Mouse (Mus musculus) mesoderm, embryonic 11.5 days (tissue): ENCODE data around the gene Macc1.
"Not testable (repeated sequence)": the region's sequence is repeated elsewhere in the genome, so short reads cannot be mapped to it uniquely, and the experiment has no call there.

ENCODE experiments used
- DNase-seq: peaks from one replicate; pipeline ENCODE4 v3.0.0-alpha.2; 2012; ENCODE audit warnings: low read depth, low spot score

The Macc1 gene

DNA sequence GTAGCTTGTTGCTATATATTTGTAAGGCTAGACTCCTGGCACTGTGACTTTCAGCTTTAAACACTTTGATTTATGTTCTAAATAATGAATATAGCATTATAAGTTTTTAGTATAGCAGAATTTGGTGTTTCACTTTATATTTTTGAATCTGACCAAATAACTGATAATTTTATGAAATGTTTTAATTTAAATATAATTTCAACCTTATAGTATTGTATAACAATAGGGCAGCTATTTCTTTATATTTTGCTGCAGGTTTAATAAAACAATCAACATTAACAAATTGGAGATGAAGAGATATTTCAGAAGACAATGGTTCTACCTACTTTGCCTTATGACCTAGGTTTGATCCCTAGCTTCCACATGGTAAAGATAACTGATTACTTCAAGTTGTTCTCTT, at the start of gene Macc1:
Gene Macc1 (plus strand): TSS at position 301 of the 400 bp plus-strand sequence.
- no peak for DNase-seq

DNA sequence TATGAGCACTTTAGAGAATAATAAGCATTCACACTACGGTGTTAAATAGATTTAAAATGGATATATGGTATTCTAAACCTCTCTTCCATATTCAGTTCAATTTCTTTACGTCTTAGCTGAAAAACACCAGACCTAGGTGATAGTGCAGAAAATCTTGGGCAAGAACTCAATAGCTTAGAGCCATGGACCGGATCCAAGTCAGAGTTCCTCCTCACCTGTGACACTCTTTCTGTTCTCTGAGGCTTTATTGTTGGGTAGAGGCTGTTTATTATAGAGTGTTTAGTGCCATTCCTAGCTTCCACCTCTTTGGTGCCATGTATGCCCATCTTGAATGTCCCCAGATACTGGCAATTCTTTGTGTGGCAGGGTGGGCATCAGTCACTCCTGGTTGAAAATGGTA, 49.6 kb upstream of the Macc1 start:
- no peak for DNase-seq

DNA sequence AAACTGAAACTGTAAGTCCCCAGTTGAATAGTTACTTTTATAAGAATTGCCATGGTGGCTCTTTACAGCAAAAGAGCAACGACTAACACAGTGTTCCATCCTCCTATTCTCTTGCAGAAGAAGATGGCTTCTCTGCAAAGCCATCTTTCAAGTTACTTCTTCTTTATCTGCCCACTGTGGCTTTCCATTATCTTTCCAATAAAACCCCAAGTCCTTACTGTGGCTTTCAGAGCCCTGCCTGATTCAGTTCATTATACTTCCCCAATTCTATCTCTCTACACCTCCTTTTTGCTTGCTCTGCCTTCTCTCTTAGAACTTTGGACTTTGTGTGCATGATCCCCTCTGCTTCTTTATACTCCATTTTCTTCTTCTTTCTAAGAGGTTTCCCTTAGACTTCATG, 45.3 kb upstream of the Macc1 start:
- no peak for DNase-seq

DNA sequence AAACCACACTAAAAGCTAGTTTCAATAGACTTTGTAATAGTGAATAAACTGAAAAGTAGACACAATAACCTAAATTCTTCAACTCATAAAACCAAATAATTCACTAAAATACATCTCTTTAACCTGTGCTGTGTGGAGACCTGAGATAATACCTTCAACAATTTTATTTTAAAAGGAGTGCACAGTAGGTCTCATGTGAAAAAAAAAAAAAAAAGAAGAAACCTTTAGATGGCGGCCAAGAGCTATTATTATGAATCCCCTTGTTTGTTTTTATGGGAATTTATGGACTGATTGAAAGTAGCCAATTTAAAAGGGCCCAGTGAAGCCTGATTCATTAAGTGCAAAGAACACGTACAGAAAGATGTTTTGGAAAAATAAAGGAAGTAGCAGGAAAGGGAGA, 44.0 kb upstream of the Macc1 start:
- no peak for DNase-seq

DNA sequence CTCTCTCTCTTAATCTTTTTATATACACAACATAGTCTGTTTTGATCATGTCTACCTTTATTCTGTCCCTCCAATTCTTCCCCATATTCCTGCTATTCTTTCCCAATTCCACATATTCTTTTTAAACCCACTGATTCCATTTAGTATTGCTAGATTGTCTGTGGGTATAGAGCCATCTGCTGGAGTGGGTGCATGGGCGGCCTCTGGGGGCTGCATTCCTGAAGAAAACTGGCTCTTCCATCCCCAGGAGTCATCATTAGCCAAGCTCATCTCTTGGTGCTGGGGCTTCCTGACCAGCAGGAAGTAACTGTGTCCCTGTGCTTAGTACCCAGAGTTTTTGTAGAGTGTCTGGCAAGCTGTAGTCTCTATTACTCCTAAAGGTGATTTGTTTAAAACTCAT, 42.1 kb upstream of the Macc1 start:
- no peak for DNase-seq

DNA sequence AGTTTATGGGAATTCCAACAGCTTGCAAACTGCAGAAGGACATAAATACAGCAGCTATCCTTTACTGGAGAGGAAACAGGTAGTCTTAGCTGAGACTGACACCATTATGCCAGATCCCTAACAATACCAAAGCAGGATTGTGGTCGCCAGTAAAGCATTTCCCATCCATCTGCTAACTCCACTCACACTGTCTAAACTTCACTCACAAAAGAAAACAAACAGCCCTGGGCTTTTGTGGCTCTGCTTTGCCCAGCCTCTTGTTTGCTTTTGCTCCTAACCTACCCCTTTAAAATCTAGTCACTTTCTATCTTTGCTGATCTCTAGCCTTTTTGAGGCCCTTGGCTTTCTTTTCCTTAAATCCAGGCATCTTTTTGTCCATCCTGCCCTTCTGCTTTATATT, 40.5 kb upstream of the Macc1 start:
- peak; percentile 11 for DNase-seq

DNA sequence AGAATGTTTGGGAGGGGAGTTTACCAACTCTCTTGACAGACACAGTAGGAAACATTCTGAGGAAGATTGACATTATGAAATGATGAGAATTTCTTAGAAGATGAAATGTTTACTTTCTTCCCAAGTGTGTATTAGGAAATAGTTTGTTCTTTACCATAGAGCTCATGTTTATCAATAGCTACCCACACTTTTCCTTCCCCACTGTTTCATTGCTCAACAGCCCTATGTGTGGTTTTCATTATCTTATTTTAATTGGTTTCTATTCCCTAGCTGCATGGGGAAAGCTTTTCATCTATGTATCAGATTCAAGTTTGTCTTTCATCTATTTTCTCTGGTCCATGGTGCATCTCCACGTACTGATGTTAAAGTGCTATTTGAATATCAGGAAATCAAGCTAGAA, 37.8 kb upstream of the Macc1 start:
- DNase-seq, result no peak

DNA sequence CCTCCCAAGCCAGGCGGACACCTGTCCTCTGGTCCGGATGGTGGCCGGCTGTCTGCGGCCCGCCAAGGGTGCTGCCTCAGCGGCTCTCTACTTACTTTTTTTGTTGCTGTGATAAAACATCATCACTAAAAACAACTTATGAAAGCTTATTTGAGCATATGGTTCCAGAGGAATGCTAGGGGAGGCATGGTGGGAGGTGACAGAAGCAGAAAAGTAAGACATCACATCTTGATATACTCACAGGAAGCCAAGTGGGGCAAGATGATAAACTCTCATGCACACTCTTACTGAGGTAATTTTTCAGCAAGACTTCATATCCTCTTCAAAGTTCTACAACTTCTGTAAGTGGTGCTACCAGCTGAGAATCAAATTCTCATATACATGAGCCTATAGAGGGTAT, 22.5 kb upstream of the Macc1 start:
- no peak for DNase-seq

DNA sequence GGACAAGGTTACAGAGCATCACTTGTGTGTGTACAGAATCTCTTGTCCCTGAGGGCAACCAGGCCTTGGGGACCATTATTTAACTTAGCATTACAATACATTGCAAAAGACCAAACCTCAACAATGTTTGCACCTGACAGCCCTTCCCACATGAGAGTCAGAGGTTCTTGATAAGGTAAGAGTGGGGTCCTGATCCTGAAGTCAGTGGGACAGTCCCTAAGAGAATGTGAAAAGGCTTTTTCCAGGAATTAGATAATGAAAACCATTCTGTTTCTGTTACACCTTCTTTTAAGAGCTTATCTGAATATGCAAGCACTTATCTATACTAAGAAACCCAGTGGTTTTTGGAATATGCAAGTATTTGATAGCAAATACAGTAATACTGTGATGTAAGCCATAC, 10.5 kb upstream of the Macc1 start:
- no peak for DNase-seq

DNA sequence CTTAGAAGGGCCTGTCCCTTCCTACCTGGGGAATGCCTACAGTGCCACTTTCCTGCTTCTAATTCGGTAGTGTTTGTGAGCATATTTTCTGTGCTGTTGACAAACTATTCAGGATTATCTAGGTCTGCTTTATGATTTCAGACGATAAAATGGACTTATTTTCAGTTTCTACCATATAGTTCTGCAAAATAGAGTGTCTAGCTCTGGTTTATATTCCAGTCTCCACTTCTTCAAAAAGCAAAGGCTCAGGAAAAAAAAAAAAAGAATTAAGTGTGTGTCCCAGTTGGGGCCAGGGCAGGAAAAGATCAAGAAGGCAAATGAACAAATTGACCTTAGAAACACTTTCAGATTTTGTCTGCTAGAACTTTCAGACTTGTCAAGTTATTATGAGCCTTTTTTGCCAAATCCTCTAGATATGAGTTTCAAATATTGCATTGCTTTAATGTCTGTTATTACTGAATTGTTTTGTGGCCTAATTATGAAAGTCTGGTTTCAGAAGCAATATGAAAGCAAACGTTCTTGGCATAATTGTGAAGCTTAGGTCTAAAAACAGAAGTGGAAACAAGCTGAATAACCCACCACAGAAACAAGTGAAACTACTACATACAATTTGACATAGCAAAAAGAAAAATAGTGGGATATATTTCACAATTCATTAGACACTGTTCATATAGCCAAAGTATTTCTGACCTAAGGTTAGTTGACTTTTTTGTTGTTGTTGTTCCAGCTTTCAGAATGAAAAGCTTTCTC, 881 bp upstream of the Macc1 start:
- no peak for DNase-seq

DNA sequence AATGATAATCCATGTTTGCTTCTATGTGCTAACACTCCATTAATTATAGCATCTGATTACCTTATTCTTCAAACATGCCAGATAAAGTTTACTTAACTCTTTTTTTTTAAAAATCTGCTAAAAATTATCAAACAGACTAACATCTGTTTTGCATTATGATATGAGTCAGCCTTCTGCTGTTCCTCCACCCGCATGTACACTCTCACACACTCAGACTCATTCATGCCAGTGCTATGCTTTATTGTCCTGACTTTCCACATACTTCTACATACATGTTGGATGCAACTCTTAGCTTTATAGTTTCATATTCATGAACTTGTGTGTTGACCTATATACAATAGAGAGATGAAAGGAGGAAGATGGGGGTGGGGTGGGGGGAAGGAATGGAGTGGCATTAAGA, 4.7 kb downstream of the Macc1 start:
- no peak for DNase-seq

DNA sequence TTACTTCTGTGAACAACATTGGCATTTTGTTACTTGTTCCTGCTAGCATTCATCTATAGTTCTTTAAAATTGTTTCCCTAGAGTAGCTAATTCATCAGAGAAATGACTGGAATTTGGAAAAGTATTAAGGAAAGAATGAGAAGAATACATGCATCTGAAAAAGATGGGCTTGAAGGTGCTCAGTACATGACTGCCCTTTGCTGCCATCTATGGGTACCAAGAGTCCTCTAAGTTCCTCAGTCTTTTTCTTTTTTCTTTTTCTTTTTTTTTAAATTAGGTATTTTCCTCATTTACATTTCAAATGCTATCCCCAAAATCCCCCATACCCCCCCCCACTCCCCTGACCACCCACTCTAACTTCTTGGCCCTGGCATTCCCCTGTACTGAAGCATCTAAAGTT, 11.3 kb downstream of the Macc1 start:
- no peak for DNase-seq

DNA sequence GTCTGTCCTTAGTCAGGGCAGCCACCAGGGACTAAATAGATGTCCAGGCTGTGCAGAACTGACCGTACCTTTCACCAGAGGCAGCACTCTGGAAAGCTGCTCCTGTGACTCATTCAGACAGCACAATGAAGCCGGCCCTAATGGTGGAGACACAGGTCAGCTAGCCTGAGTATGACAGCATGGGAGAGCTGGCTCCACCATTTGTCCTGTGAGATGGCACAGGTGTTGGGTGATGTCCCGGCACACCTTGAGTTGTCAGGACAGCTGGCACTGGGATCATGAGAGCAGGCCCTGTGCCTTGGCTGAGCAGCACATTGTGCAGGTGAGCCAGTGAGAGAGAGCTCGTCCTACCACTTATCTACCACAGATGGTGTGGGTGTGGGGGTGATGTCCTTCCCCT, 16.6 kb downstream of the Macc1 start:
- DNase-seq, result no peak

DNA sequence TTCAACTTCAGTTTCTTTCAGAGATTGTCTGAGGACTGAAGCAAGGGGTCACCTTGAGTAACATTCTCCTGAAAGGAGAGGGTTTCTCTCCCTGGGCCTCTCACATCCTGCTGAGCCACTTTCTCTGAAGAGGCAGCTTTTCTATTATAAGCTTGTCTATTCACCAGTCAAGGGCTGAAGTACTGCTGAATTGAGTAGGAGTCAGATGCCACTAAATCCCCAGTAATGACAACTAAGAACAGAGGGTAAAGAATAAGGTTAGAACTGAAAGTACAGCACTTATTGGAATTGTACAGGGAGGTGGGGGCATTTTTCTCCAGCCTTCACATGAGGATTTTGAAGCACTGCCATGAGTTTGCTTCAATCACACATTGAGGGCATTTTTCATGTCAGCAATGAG, 19.3 kb downstream of the Macc1 start:
- peak; percentile 22 for DNase-seq

DNA sequence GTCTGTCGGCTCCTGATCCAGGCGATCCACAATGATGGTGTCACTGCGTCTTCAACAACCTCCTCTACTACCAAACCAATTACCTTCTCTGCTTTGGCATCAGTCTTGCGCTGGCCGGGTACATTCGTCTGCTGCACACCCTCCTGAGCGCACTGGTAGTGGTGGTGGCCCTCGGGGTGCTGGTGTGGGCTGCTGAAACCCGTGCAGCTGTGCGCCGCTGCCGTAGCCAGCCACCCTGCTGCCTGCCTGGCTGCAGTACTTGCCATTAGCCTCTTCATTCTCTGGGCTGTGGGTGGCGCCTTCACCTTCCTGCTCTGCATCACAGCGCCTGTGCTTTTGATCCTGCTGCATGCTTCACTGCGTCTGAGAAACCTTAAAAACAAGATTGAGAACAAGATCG, 38.5 kb downstream of the Macc1 start:
- not testable (repeated sequence) for DNase-seq

DNA sequence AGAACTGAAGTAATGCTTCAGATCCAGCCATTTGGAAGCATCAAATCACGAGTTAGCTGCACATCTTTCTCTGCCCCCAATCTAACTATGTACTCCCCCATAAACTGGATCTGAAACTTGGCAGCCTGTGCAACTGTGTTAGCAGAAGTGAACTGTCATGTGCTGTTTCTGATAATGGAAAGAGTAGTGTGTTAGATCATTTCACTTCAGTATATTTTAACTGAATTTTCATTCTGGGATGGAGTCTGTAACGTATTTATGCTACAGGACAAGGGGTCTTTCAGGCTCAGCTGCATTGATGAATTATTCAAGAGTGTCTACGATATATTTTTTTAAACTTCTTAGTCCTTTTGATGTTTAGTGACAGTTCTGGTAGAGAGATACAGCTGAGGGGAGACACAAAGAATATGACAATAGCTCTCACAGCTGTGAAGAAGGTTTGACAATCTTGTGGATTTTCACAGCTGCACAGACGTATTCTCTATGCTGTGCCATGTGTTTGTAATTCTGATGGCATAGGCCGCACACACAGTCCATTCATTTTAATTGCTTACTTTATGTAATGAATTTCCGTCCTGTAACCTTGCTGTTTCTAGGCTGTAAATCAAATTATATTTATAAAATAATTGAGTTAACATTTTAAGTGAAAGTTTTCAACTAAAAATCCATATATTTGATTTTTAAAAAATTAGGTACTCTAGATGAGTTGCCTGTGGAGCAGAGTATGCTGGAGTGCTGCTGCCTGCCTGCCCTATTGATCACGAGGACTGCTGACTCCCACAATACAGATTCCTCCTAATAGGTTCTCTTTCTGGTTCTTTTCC, 43.6 kb downstream of the Macc1 start:
- DNase-seq, result no peak

DNA sequence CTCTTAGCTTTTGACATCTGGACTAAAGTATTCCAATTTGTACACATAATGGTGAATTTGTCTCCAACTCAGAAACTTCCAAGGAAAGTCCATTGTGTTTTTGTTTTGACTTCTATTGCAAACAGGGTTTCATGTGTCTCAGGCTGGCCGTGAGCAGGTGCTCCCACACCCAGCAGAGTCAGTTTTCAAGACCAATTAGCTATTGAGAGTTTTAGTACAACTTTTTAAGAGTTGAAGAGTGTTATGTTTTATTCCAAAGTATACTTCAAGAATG, 44.1 kb downstream of the Macc1 start:
- no peak for DNase-seq

DNA sequence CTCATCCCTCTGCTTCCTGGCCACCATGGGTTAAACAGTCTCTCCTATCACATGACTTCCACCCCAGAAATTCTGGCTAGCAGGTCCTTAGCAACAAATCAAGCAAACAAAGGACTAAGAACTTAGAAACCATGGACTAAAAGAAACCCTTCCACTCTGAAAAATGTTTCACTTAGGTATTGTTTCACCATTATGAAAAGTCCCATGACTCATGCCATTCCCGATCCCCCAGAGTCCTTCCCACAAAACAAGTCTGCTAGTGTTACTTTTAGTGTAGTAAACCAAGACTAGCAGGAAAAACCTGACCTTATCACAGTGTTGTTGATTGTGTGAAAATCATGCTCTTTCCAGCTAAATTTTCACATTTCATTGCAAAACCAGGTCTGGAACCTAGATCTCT, 51.0 kb downstream of the Macc1 start:
- DNase-seq, result no peak

DNA sequence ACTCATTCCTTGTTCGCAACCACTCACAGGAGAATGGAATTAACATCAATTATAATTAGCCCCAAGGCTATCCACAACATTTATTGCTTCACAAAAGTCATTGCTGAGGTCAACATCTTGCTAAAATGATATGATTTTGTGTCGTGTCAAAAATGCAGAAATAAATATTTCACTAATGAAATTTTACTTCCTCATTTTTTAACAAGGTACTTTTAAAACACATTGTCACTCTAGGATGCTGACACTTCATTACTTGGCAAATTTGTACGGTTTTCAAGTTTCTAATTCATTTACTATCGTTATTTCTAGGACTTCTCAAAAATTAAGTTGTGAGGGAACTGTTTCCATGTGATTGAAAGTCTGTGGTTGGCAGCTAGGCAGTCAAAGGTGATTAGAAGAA, 55.8 kb downstream of the Macc1 start:
- no peak for DNase-seq

DNA sequence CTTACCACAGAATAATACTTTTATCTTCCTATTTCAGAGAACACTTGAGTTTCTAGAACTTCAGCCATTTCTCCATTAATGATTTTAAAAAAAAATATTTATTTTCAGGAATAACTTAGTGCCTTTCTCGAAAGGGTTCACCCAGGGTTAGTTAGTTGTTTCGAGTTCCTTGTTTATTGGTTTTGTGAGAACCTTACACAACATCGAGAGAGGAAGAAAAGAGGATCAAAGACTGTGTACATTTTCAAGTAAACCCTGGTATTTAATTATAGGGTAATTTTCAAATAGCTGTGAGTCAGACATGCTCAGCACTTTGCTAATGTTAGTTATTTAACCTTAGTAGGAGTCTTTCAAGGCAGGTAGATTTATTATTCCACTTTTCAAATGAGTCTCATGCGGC, 58.3 kb downstream of the Macc1 start:
- no peak for DNase-seq

DNA sequence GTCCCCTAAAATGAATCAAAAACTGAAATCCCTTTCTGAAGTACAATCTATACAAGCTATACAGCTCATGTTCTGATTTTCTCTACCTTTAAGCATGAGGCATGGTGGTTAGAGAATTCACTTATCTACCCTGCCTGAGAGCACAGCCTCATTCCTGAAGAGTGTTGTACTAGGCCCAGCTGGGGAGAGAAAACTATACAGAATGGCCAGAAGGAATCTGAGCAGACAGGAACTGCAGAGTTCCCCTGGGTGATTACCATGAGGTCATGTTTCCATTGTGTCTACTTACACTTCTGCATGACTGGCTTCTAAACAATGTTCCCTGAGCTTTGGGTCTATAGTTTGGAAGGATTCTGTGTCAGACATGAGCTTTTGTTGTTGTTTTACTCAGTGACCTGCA, 62.8 kb downstream of the Macc1 start:
- DNase-seq, result peak; percentile 47

DNA sequence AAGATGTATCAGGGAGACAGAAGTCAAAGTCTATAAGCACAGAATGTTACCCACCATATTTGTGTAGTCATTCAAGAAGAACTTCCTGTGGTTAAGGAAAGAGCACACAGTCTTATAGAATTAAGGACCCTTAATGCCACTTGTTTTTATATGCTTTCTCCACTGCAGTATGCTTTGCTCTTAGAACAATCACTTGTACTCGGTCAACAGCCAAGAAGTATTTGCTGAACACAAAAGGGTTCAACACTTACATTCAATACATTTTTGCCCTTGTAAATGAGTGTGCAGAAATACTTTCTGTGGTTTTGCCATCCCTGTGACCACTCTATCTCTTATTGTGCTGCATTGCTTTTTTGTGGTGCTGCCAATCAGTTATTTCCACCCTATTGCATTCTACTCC, 67.8 kb downstream of the Macc1 start:
- no peak for DNase-seq

DNA sequence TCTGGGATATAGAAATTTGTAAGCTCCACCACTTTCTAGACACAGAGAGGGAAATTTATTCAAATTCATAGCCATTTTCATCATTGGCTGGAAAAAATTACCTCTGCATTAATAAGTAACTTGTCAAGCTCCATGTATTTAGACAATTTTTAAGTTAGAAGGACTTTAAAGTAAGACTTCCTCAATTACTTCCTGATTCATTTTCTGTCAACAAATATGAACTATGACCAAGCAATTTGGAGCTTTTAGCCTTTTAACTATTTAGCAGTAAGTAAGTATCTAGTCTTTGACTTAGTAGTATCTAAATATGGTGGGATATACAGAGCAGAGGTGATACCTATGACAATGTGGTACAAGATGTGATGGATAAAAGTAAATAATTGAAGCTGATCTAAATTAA, 72.2 kb downstream of the Macc1 start:
- DNase-seq, result no peak

DNA sequence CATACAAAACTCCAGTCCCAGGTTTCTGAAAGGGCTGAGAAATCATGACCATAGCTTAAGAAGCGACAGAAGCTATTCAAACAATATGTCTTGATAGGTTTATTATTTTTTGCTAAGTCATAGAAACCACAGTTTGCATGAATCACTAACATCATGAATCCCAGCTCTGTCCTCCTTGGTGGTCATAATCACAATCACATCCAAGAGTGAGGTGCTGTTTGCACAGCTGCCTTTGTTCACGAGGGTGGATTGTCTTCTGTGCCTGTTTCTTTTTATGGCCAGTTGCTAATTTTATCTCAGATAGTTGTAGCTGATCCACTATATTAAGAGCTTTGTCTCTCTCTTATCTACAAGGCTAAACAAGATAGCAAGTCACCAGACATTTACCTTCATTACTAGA, 72.6 kb downstream of the Macc1 start:
- no peak for DNase-seq
